Mouse (Mus musculus) kidney, adult 8-10 months (tissue): ENCODE measurements around the gene Msh2.
"Not testable (repeated sequence)": the region's sequence is repeated elsewhere in the genome, so short reads cannot be mapped to it uniquely, and the experiment has no call there.

Experiments used
- DNase-seq, 2 experiments: peaks; one replicate each; pipeline ENCODE4 v3.0.0; 2022

Gene Msh2

GRCm38 (mm10) chr17:87671890-87672660, at the start of gene Msh2:
TSS of gene Msh2 (plus strand) at chr17:87672330.
- peak; percentile 98 for DNase-seq

GRCm38 (mm10) chr17:87625510-87626086, 46.5 kb upstream of the Msh2 start:
- no peak for DNase-seq

- no peak for DNase-seq
Observed at GRCm38 (mm10) chr17:87628144-87628543, 44.0 kb upstream of the Msh2 start.

GRCm38 (mm10) chr17:87628706-87629105, 43.4 kb upstream of the Msh2 start:
- no peak for DNase-seq

- DNase-seq, result peak; percentile 50 to 70
Observed at GRCm38 (mm10) chr17:87637056-87637389, 35.1 kb upstream of the Msh2 start.

- DNase-seq, result no peak
Observed at GRCm38 (mm10) chr17:87639242-87639641, 32.9 kb upstream of the Msh2 start.

- DNase-seq, result no peak
Observed at GRCm38 (mm10) chr17:87640272-87640671, 31.9 kb upstream of the Msh2 start.

GRCm38 (mm10) chr17:87641006-87641405, 31.1 kb upstream of the Msh2 start:
- DNase-seq, result no peak

GRCm38 (mm10) chr17:87642744-87643143, 29.4 kb upstream of the Msh2 start:
- peak in 1 of 2 experiments; percentile 63 for DNase-seq

GRCm38 (mm10) chr17:87655616-87656015, 16.5 kb upstream of the Msh2 start:
- DNase-seq, result not testable (repeated sequence)

GRCm38 (mm10) chr17:87661958-87662573, 10.1 kb upstream of the Msh2 start:
- not testable (repeated sequence) for DNase-seq

- DNase-seq, result no peak
Observed at GRCm38 (mm10) chr17:87664238-87664637, 7.9 kb upstream of the Msh2 start.

GRCm38 (mm10) chr17:87665066-87665822, 6.9 kb upstream of the Msh2 start:
- DNase-seq, result peak; percentile 52 to 66

GRCm38 (mm10) chr17:87672677-87673286, 652 bp downstream of the Msh2 start:
- no peak for DNase-seq

- DNase-seq, result not testable (repeated sequence)
Observed at GRCm38 (mm10) chr17:87676916-87677474, 4.9 kb downstream of the Msh2 start.

- DNase-seq, result no peak
Observed at GRCm38 (mm10) chr17:87677656-87678055, 5.5 kb downstream of the Msh2 start.

GRCm38 (mm10) chr17:87689217-87689616, 17.1 kb downstream of the Msh2 start:
- DNase-seq, result no peak

- peak in 1 of 2 experiments; percentile 43 for DNase-seq
Observed at GRCm38 (mm10) chr17:87691958-87692357, 19.8 kb downstream of the Msh2 start.

- DNase-seq, result no peak
Observed at GRCm38 (mm10) chr17:87695874-87696465, 23.8 kb downstream of the Msh2 start.

- DNase-seq, result no peak
Observed at GRCm38 (mm10) chr17:87696814-87697213, 24.7 kb downstream of the Msh2 start.

GRCm38 (mm10) chr17:87698996-87699765, 27.1 kb downstream of the Msh2 start:
- no peak for DNase-seq
